Mouse (Mus musculus) G1E (cell line): ENCODE measurements around the gene Fgfr2.

Experiments
- CTCF ChIP-seq: IDR thresholded peaks from 2 replicates; pipeline ENCODE4 v1.5.1; 2012; ENCODE audit warnings: low read depth, low read length, inconsistent platforms, mixed read lengths
- GATA1 ChIP-seq: IDR thresholded peaks from 2 replicates; pipeline ENCODE4 v1.6.1; 2012; ENCODE audit warnings: borderline replicate concordance, low read length, inconsistent platforms, mixed read lengths
- GATA2 ChIP-seq: IDR thresholded peaks from 2 replicates; pipeline ENCODE4 v1.6.1; 2012; ENCODE audit warnings: low read depth, low read length, inconsistent platforms, borderline replicate concordance
- POLR2AphosphoS5 ChIP-seq: IDR thresholded peaks from 2 replicates; pipeline ENCODE4 v1.6.1; 2012; ENCODE audit warnings: low read depth, low read length, inconsistent platforms; ENCODE audit not compliant: insufficient replicate concordance
- TAL1 ChIP-seq: conservative IDR thresholded peaks from 2 replicates; pipeline ENCODE4 v1.6.1; 2012; ENCODE audit warnings: low read depth, low read length, inconsistent platforms, mixed read lengths

DNA sequence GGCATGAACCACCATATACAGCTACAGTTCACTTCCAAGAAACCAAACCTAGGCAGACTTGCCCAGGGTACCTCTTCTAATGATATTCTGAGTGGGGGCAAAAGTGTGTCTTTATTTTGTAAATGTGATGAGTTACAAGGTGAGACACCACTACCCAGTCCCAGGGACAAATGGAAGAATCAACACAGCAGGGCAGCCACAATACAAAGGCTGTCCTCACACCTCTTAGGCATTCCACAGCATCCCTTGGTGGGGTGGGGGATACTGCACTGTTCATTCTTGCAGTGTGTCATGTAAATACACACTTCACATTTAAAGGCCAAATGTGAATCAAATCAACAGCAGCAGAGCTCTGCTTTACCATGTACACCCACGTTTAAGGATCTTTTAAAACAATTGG, 1130.9 kb downstream of the Fgfr2 start:
- TF ChIP-seq CTCF (no peak), GATA1 (no peak), TAL1 (no peak), GATA2 (no peak), POLR2AphosphoS5 (no peak)
